Mouse (Mus musculus) heart, postnatal 0 days (tissue): Measurements from ENCODE around the gene Gps1.

Experiments used
- CTCF ChIP-seq: IDR thresholded peaks from 2 replicates; pipeline ENCODE4 v1.5.1; 2016; ENCODE audit warnings: antibody characterized with exemption, control low read depth, low read depth
- EP300 ChIP-seq: IDR thresholded peaks from 2 replicates; pipeline ENCODE4 v1.6.1; 2016; ENCODE audit warnings: antibody characterized with exemption, low read depth

- TF ChIP-seq CTCF (no peak), EP300 (no peak)
Observed at GRCm38 (mm10) chr11:120819556-120819955, 35.5 kb downstream of the Gps1 start.
